Mouse (Mus musculus) neutrophil, adult 83 days (primary cell): ENCODE data around the gene Pde4d. TPM values are rescaled to one million over a fixed set of nuclear protein-coding genes. Genes with fewer than 3 reads are reported as not detected.

Source experiments
- total RNA-seq, 2 experiments: library from RNA; stranded (reverse); gene quantifications; one replicate each; pipeline ENCODE4 v1.2.4; 2023

The Pde4d gene
- total RNA-seq = 10 to 100 TPM; 24.7 to 26.9 TPM

GRCm38 (mm10) chr13:108449116-108450097, at the start of gene Pde4d:
Pde4d (plus strand) TSS chr13:108449948.

Other genes starting within 250 kb of the Pde4d start
- gene Elovl7, start 235.5 kb upstream of the Pde4d start, total RNA-seq = 1 to 10 TPM; 5.2 to 5.7 TPM
- 10 to 100 TPM; 46.5 to 49.1 TPM for gene Depdc1b, start 133.6 kb upstream of the Pde4d start, total RNA-seq